ENCODE assay signal across 13 mouse cellular contexts in the genomic region with DNA sequence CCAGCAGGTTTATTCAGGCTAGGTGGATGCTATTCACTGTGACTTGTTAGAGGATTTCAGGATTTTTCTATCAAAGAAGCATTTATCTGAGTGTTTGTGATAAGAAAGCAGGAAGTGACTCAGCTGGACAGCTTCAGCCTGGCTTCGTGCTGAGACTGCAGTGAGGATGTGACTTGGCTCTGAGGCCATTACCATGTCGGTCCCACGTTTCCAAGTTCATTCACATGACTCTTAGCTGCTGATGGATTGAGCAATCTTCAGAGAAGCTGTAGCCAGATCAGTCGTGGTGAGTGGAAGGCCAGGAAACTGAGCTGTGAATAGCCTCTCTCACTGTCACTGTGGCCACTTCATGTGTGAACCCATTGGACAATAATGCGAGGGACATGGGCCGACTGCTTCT.
DNase-seq lines count a peak whose midpoint lies in the region; ATAC-seq and TF ChIP-seq lines count a peak whose summit lies in the region.
"Had no signal": no experiment of that assay in that cellular context is flagged by ENCODE, and none has a peak within 500 bp of the region (broad histone marks: within the 10 kb centered on the region; RNA-seq: fewer than 3 reads in every experiment).

No protein-coding gene starts in this region.

- H3K4me3 ChIP-seq in kidney, embryonic 15.5 days (replicated peaks), result no peak overlapping the region
- no peak overlapping the region for H3K4me3 ChIP-seq in intestine, postnatal 0 days (ENCODE audit: low read depth, low read length)

- DNase-seq in kidney, adult 11 months, result peak; percentile 3
- DNase-seq in 416B (ENCODE audit: low read depth) (peak; percentile 85), adipocyte (ENCODE audit: low spot score) (peak; percentile 65)
- no peak for DNase-seq in cerebellum, postnatal 14 days
- no peak for DNase-seq in thymus, postnatal 25 days
- no peak for DNase-seq in natural killer cell, adult 2 months (ENCODE audit: low spot score in 2 of 2)
- DNase-seq: cerebellum, adult 2 months; thymus, adult 18-20 months had no signal

- H3K4me2 ChIP-seq in kidney, embryonic 15.5 days, result no peak overlapping the region
- H3K4me2 ChIP-seq in intestine, postnatal 0 days (replicated peaks; ENCODE audit: low read depth), result no peak overlapping the region

- no peaks in the 10 kb centered on the region for H3K36me3 ChIP-seq in kidney, embryonic 15.5 days
- no peaks in the 10 kb centered on the region for H3K36me3 ChIP-seq in intestine, postnatal 0 days (ENCODE audit: control insufficient read depth, insufficient read depth)

- ATAC-seq in kidney, embryonic 15.5 days (replicated peaks; ENCODE audit: low FRiP score), result no peak
- peak; percentile 90 for ATAC-seq in intestine, postnatal 0 days
- ATAC-seq: activated CD4-positive, CD25-positive, alpha-beta regulatory T cell, adult 4 months; hindbrain, postnatal 0 days had no signal

- no peaks in the 10 kb centered on the region for H3K27me3 ChIP-seq in kidney, embryonic 15.5 days
- H3K27me3 ChIP-seq in intestine, postnatal 0 days (replicated peaks; ENCODE audit: control insufficient read depth, insufficient read depth, low read length), result no peaks in the 10 kb centered on the region

- H3K9me3 ChIP-seq in kidney, embryonic 15.5 days (replicated peaks), result no peaks in the 10 kb centered on the region
- no peaks in the 10 kb centered on the region for H3K9me3 ChIP-seq in intestine, postnatal 0 days (ENCODE audit: control insufficient read depth)

- H3K9ac ChIP-seq in kidney, embryonic 15.5 days, result no peak overlapping the region
- no peak overlapping the region for H3K9ac ChIP-seq in intestine, postnatal 0 days (ENCODE audit: low read depth, low read length)
- H3K9ac ChIP-seq: liver, embryonic 14.5 days had no signal

- TF ChIP-seq CTCF in intestine, postnatal 0 days (IDR thresholded peaks at IDR 0.05; ENCODE audit: low read depth), result no peak

- no peaks in the 10 kb centered on the region for H3K4me1 ChIP-seq in kidney, embryonic 15.5 days
- no peaks in the 10 kb centered on the region for H3K4me1 ChIP-seq in intestine, postnatal 0 days (replicated peaks; ENCODE audit: control insufficient read depth, insufficient read depth, low read length)

- 68% methylated on average over 6 of the region's 6 CpGs for WGBS in kidney, embryonic 15.5 days
- 43% methylated on average over 6 of the region's 6 CpGs for WGBS in intestine, postnatal 0 days

- H3K27ac ChIP-seq in kidney, embryonic 15.5 days, result no peak overlapping the region
- no peak overlapping the region for H3K27ac ChIP-seq in intestine, postnatal 0 days (ENCODE audit: low read depth, low read length)
- H3K27ac ChIP-seq: hindbrain, postnatal 0 days; liver, embryonic 14.5 days had no signal

Comparison
In these comparisons a context has a peak if more than half of its experiments do, and no peak if none do; other contexts are left out.
1. DNase-seq: peak in kidney, adult 11 months (single experiment), 416B (single experiment) and adipocyte (single experiment); none in cerebellum, postnatal 14 days (0 of 2), thymus, postnatal 25 days (single experiment) and natural killer cell, adult 2 months (0 of 2).